Mouse (Mus musculus) A20 (cell line): ENCODE results near the gene Tex22.

Experiments used
- DNase-seq: peaks from one replicate; pipeline ENCODE4 v3.0.0-alpha.2; 2011; ENCODE audit warnings: low read depth, low spot score

The Tex22 gene

GRCm38 (mm10) chr12:113137260-113138213 lies 63.2 kb downstream of the Tex22 start:
- DNase-seq = no peak

- DNase-seq = no peak
Observed at GRCm38 (mm10) chr12:113138291-113138690, 64.0 kb downstream of the Tex22 start.
